Mouse (Mus musculus) cerebellum, postnatal 10 days (tissue): ENCODE measurements around the gene Cd2.
A peak's percentile ranks its signal among the peaks of the same experiment; 100 is the strongest.

Source experiments
- DNase-seq, 2 experiments: peaks; one replicate each; pipeline ENCODE4 v3.0.0; 2021; ENCODE audit warnings: mixed read lengths in 2 of 2

The Cd2 gene

GRCm38 (mm10) chr3:101287911-101288311 is at the start of gene Cd2:
Gene Cd2, minus strand, starts transcription at chr3:101287939.
- no peak for DNase-seq

- DNase-seq: no peak
These were observed 40.9 kb upstream of the Cd2 start for GRCm38 (mm10) chr3:101328617-101329016.

- peak in 1 of 2 experiments; percentile 0 for DNase-seq
These were observed 39.5 kb upstream of the Cd2 start for GRCm38 (mm10) chr3:101327248-101327647.

GRCm38 (mm10) chr3:101322437-101322836 is 34.7 kb upstream of the Cd2 start:
- peak; percentile 53 to 59 for DNase-seq

- no peak for DNase-seq
These were observed 33.1 kb upstream of the Cd2 start for GRCm38 (mm10) chr3:101320874-101321273.

GRCm38 (mm10) chr3:101318516-101319170 is 30.9 kb upstream of the Cd2 start:
- peak; percentile 82 to 84 for DNase-seq

- peak; percentile 91 to 94 for DNase-seq
These were observed 30.4 kb upstream of the Cd2 start for GRCm38 (mm10) chr3:101318115-101318514.

GRCm38 (mm10) chr3:101314954-101315353 is 27.2 kb upstream of the Cd2 start:
- DNase-seq: peak; percentile 53 to 65

GRCm38 (mm10) chr3:101313266-101314051 is 25.7 kb upstream of the Cd2 start:
- no peak for DNase-seq

GRCm38 (mm10) chr3:101310977-101311376 is 23.2 kb upstream of the Cd2 start:
- no peak for DNase-seq

- DNase-seq: peak; percentile 50 to 66
These were observed 21.9 kb upstream of the Cd2 start for GRCm38 (mm10) chr3:101309626-101310025.

- no peak for DNase-seq
These were observed 18.4 kb upstream of the Cd2 start for GRCm38 (mm10) chr3:101306090-101306489.

GRCm38 (mm10) chr3:101305046-101305445 is 17.3 kb upstream of the Cd2 start:
- DNase-seq: peak; percentile 62 to 82

- DNase-seq: peak; percentile 89 to 94
These were observed 16.4 kb upstream of the Cd2 start for GRCm38 (mm10) chr3:101304156-101304555.

GRCm38 (mm10) chr3:101300271-101301071 is 12.7 kb upstream of the Cd2 start:
- DNase-seq: peak; percentile 81 to 83

GRCm38 (mm10) chr3:101299591-101299990 is 11.9 kb upstream of the Cd2 start:
- DNase-seq: peak in 1 of 2 experiments; percentile 18

- no peak for DNase-seq
These were observed 9.5 kb upstream of the Cd2 start for GRCm38 (mm10) chr3:101297221-101297620.

GRCm38 (mm10) chr3:101295931-101296820 is 8.4 kb upstream of the Cd2 start:
- DNase-seq: no peak

GRCm38 (mm10) chr3:101295366-101295867 is 7.7 kb upstream of the Cd2 start:
- peak; percentile 96 to 98 for DNase-seq

GRCm38 (mm10) chr3:101294487-101295365 is 7.0 kb upstream of the Cd2 start:
- no peak for DNase-seq

GRCm38 (mm10) chr3:101293571-101294135 is 5.9 kb upstream of the Cd2 start:
- no peak for DNase-seq
